Mouse (Mus musculus): ENCODE data around the gene Klk1. TPM values are rescaled to one million over a fixed set of nuclear protein-coding genes. Genes with fewer than 3 reads are reported as not detected.
"Not testable (repeated sequence)": the region's sequence is repeated elsewhere in the genome, so short reads cannot be mapped to it uniquely, and the experiment has no call there.

The Klk1 gene
- polyA plus RNA-seq, 1 experiment from 2014 or later, result 35.6 TPM

- H3K4me3 ChIP-seq (ENCODE audit: low read depth, low read length), result no peak overlapping the region
- H3K4me2 ChIP-seq (replicated peaks; ENCODE audit: low read depth), result no peak overlapping the region
- H3K9me3 ChIP-seq (ENCODE audit: control insufficient read depth), result no peaks in the 10 kb centered on the region
- no peak for TF ChIP-seq CTCF (IDR thresholded peaks at IDR 0.05; ENCODE audit: low read depth)
- no peaks in the 10 kb centered on the region for H3K27me3 ChIP-seq (replicated peaks; ENCODE audit: control insufficient read depth, insufficient read depth, low read length)
- H3K36me3 ChIP-seq (ENCODE audit: control insufficient read depth, insufficient read depth), result no peaks in the 10 kb centered on the region
- H3K4me1 ChIP-seq (replicated peaks; ENCODE audit: control insufficient read depth, insufficient read depth, low read length), result no peaks in the 10 kb centered on the region
- no peak for ATAC-seq
- 70% methylated on average over 3 of the region's 3 CpGs for WGBS
- no peak overlapping the region for H3K9ac ChIP-seq (ENCODE audit: low read depth, low read length)
- H3K27ac ChIP-seq (ENCODE audit: low read depth, low read length), result no peak overlapping the region
Measured at GRCm38 (mm10) chr7:44208307-44208706, 16.9 kb upstream of the Klk1 start.

GRCm38 (mm10) chr7:44215645-44216044 lies 9.5 kb upstream of the Klk1 start, which contains the start of gene Klk1b5:
Gene Klk1b5 (plus strand): TSS chr7:44215945.
- no peaks in the 10 kb centered on the region for H3K4me1 ChIP-seq (replicated peaks; ENCODE audit: control insufficient read depth, insufficient read depth, low read length)
- no peaks in the 10 kb centered on the region for H3K27me3 ChIP-seq (replicated peaks; ENCODE audit: control insufficient read depth, insufficient read depth, low read length)
- no peak within 1 kb of the TSS for H3K4me3 ChIP-seq (ENCODE audit: low read depth, low read length)
- no peak within 1 kb of the TSS for H3K9ac ChIP-seq (ENCODE audit: low read depth, low read length)
- TF ChIP-seq CTCF (IDR thresholded peaks at IDR 0.05; ENCODE audit: low read depth), result no peak
- no peak within 1 kb of the TSS for H3K27ac ChIP-seq (ENCODE audit: low read depth, low read length)
- ATAC-seq, result no peak
- H3K9me3 ChIP-seq (ENCODE audit: control insufficient read depth), result no peaks in the 10 kb centered on the region
- H3K36me3 ChIP-seq (ENCODE audit: control insufficient read depth, insufficient read depth), result no peaks in the 10 kb centered on the region
- H3K4me2 ChIP-seq (replicated peaks; ENCODE audit: low read depth), result no peak within 1 kb of the TSS
- 89% methylated on average over 1 of the region's 1 CpGs for WGBS

GRCm38 (mm10) chr7:44221601-44222000 lies 3.6 kb upstream of the Klk1 start:
- 56% methylated on average over 8 of the region's 10 CpGs for WGBS
- ATAC-seq, result peak; percentile 39; the same call in 1 of the 2 replicates

GRCm38 (mm10) chr7:44222335-44222734 lies 2.8 kb upstream of the Klk1 start:
- ATAC-seq; H3K4me1 ChIP-seq (replicated peaks; ENCODE audit: control insufficient read depth, insufficient read depth, low read length); H3K4me3 ChIP-seq (ENCODE audit: low read depth, low read length); H3K27ac ChIP-seq (ENCODE audit: low read depth, low read length); H3K9me3 ChIP-seq (ENCODE audit: control insufficient read depth); H3K4me2 ChIP-seq (replicated peaks; ENCODE audit: low read depth); H3K36me3 ChIP-seq (ENCODE audit: control insufficient read depth, insufficient read depth); H3K27me3 ChIP-seq (replicated peaks; ENCODE audit: control insufficient read depth, insufficient read depth, low read length); H3K9ac ChIP-seq (ENCODE audit: low read depth, low read length): not testable (repeated sequence)
- 79% methylated on average over 6 of the region's 6 CpGs for WGBS

More at GRCm38 (mm10) chr7:44221601-44222000, 3.6 kb upstream of the Klk1 start:
- H3K9me3 ChIP-seq (ENCODE audit: control insufficient read depth); H3K36me3 ChIP-seq (ENCODE audit: control insufficient read depth, insufficient read depth); H3K4me1 ChIP-seq (replicated peaks; ENCODE audit: control insufficient read depth, insufficient read depth, low read length); H3K9ac ChIP-seq (ENCODE audit: low read depth, low read length); H3K4me2 ChIP-seq (replicated peaks; ENCODE audit: low read depth); H3K27ac ChIP-seq (ENCODE audit: low read depth, low read length); H3K4me3 ChIP-seq (ENCODE audit: low read depth, low read length); H3K27me3 ChIP-seq (replicated peaks; ENCODE audit: control insufficient read depth, insufficient read depth, low read length): not testable (repeated sequence)

GRCm38 (mm10) chr7:44235909-44236308 lies 10.7 kb downstream of the Klk1 start, which contains the start of gene Gm36864:
Gene Gm36864 (plus strand): TSS chr7:44236177.
- H3K9ac ChIP-seq (ENCODE audit: low read depth, low read length), result no peak within 1 kb of the TSS
- H3K27ac ChIP-seq (ENCODE audit: low read depth, low read length), result no peak within 1 kb of the TSS
- TF ChIP-seq CTCF (IDR thresholded peaks at IDR 0.05; ENCODE audit: low read depth), result no peak
- H3K4me1 ChIP-seq (replicated peaks; ENCODE audit: control insufficient read depth, insufficient read depth, low read length), result no peaks in the 10 kb centered on the region
- H3K9me3 ChIP-seq (ENCODE audit: control insufficient read depth), result no peaks in the 10 kb centered on the region
- no peak for ATAC-seq
- no peaks in the 10 kb centered on the region for H3K27me3 ChIP-seq (replicated peaks; ENCODE audit: control insufficient read depth, insufficient read depth, low read length)
- 78% methylated on average over 3 of the region's 3 CpGs for WGBS
- H3K36me3 ChIP-seq (ENCODE audit: control insufficient read depth, insufficient read depth), result no peaks in the 10 kb centered on the region
- H3K4me3 ChIP-seq (ENCODE audit: low read depth, low read length), result no peak within 1 kb of the TSS
- no peak within 1 kb of the TSS for H3K4me2 ChIP-seq (replicated peaks; ENCODE audit: low read depth)

GRCm38 (mm10) chr7:44239913-44240312 lies 14.8 kb downstream of the Klk1 start:
- 50% methylated on average over 2 of the region's 2 CpGs for WGBS
- H3K36me3 ChIP-seq (ENCODE audit: control insufficient read depth, insufficient read depth), result no peaks in the 10 kb centered on the region
- H3K9me3 ChIP-seq (ENCODE audit: control insufficient read depth), result no peaks in the 10 kb centered on the region
- H3K27me3 ChIP-seq (replicated peaks; ENCODE audit: control insufficient read depth, insufficient read depth, low read length), result no peaks in the 10 kb centered on the region
- TF ChIP-seq CTCF (IDR thresholded peaks at IDR 0.05; ENCODE audit: low read depth), result no peak
- H3K4me1 ChIP-seq (replicated peaks; ENCODE audit: control insufficient read depth, insufficient read depth, low read length), result peaks cover under 1% of the 10 kb centered on the region; the same call in 1 of the 2 replicates
- no peak overlapping the region for H3K4me3 ChIP-seq (ENCODE audit: low read depth, low read length)
- no peak overlapping the region for H3K9ac ChIP-seq (ENCODE audit: low read depth, low read length)
- H3K4me2 ChIP-seq (replicated peaks; ENCODE audit: low read depth), result no peak overlapping the region
- no peak overlapping the region for H3K27ac ChIP-seq (ENCODE audit: low read depth, low read length)
- ATAC-seq, result no peak

- Histone ChIP-seq H3K4me2 (replicated peaks; ENCODE audit: low read depth) (no peak overlapping the region), H3K9ac (ENCODE audit: low read depth, low read length) (no peak overlapping the region), H3K27ac (ENCODE audit: low read depth, low read length) (no peak overlapping the region), H3K4me1 (replicated peaks; ENCODE audit: control insufficient read depth, insufficient read depth, low read length) (peaks cover 6% of the 10 kb centered on the region), H3K4me3 (ENCODE audit: low read depth, low read length) (no peak overlapping the region), H3K27me3 (replicated peaks; ENCODE audit: control insufficient read depth, insufficient read depth, low read length) (no peaks in the 10 kb centered on the region), H3K36me3 (ENCODE audit: control insufficient read depth, insufficient read depth) (no peaks in the 10 kb centered on the region), H3K9me3 (ENCODE audit: control insufficient read depth) (no peaks in the 10 kb centered on the region)
- no peak for ATAC-seq
- TF ChIP-seq CTCF (IDR thresholded peaks at IDR 0.05; ENCODE audit: low read depth), result no peak
- whole genome bisulfite sequencing, result 23% methylated on average over 1 of the region's 1 CpGs
Measured at GRCm38 (mm10) chr7:44240712-44241111, 15.6 kb downstream of the Klk1 start.

All from intestine, postnatal 0 days (tissue).